Mouse (Mus musculus): ENCODE results near the gene Man1b1.

The Man1b1 gene

GRCm38 (mm10) chr2:25332286-25333160 is at the start of gene Man1b1:
Man1b1 (plus strand) TSS chr2:25332338.
- DNase-seq = peak; percentile 99

GRCm38 (mm10) chr2:25285551-25285950 is 46.6 kb upstream of the Man1b1 start:
- no peak for DNase-seq

GRCm38 (mm10) chr2:25286314-25286713 is 45.8 kb upstream of the Man1b1 start:
- DNase-seq = no peak

GRCm38 (mm10) chr2:25286837-25287636 is 45.1 kb upstream of the Man1b1 start:
- no peak for DNase-seq

- DNase-seq = no peak
Measured at GRCm38 (mm10) chr2:25287927-25288649, 44.0 kb upstream of the Man1b1 start, which contains the start of gene Tmem210. Tmem210 (plus strand) TSS chr2:25288145.

- DNase-seq = no peak
Measured at GRCm38 (mm10) chr2:25288734-25289345, 43.3 kb upstream of the Man1b1 start.

- no peak for DNase-seq
Measured at GRCm38 (mm10) chr2:25289651-25290050, 42.5 kb upstream of the Man1b1 start, which contains the start of gene Lrrc26. Lrrc26 (plus strand) TSS chr2:25289915.

- DNase-seq = no peak
Measured at GRCm38 (mm10) chr2:25290101-25290815, 41.9 kb upstream of the Man1b1 start.

- no peak for DNase-seq
Measured at GRCm38 (mm10) chr2:25290816-25291130, 41.4 kb upstream of the Man1b1 start.

GRCm38 (mm10) chr2:25291184-25292053 is 40.7 kb upstream of the Man1b1 start:
- no peak for DNase-seq

- DNase-seq = no peak
Measured at GRCm38 (mm10) chr2:25292054-25292544, 40.0 kb upstream of the Man1b1 start.

GRCm38 (mm10) chr2:25292856-25293255 is 39.3 kb upstream of the Man1b1 start:
- DNase-seq = peak; percentile 63

- DNase-seq = no peak
Measured at GRCm38 (mm10) chr2:25293706-25294105, 38.4 kb upstream of the Man1b1 start.

GRCm38 (mm10) chr2:25297093-25297492 is 35.0 kb upstream of the Man1b1 start:
- no peak for DNase-seq

- no peak for DNase-seq
Measured at GRCm38 (mm10) chr2:25298046-25298445, 34.1 kb upstream of the Man1b1 start.

- DNase-seq = no peak
Measured at GRCm38 (mm10) chr2:25303452-25303851, 28.7 kb upstream of the Man1b1 start.

GRCm38 (mm10) chr2:25303931-25304656 is 28.0 kb upstream of the Man1b1 start:
- no peak for DNase-seq

- DNase-seq = no peak
Measured at GRCm38 (mm10) chr2:25304657-25305541, 27.2 kb upstream of the Man1b1 start.
